Mouse (Mus musculus) kidney, embryonic 14.5 days (tissue): Measurements from ENCODE around the gene Zc4h2. TPM values are rescaled to one million over a fixed set of nuclear protein-coding genes. Genes with fewer than 3 reads are reported as not detected.

Source experiments
- ATAC-seq: fragments of 200-750 bp; cut with Nextera tagmentation; 2 replicates; pipeline ENCODE4 v1.8.0; 2017; ENCODE audit warnings: moderate number of reproducible peaks, mild to moderate bottlenecking, moderate TSS enrichment, moderate library complexity; ENCODE audit not compliant: low FRiP score, low TSS enrichment
- H3K27ac ChIP-seq: fragments of 300-500 bp; sonication (generic); 2 replicates; pipeline ENCODE4 v1.5.1; 2014; ENCODE audit warnings: low read depth, mild to moderate bottlenecking, low read length, moderate library complexity, mixed read lengths
- H3K27me3 ChIP-seq: fragments of 300-500 bp; sonication (generic); 2 replicates; pipeline ENCODE4 v1.6.1; 2014; ENCODE audit warnings: mild to moderate bottlenecking, low read length; ENCODE audit not compliant: control insufficient read depth, insufficient read depth
- H3K36me3 ChIP-seq: fragments of 300-500 bp; sonication (generic); 2 replicates; pipeline ENCODE4 v1.6.1; 2014; ENCODE audit warnings: low read length, mixed read lengths; ENCODE audit not compliant: control insufficient read depth, insufficient read depth
- H3K4me1 ChIP-seq: fragments of 300-500 bp; sonication (generic); 2 replicates; pipeline ENCODE4 v1.6.1; 2014; ENCODE audit warnings: low read length, mixed read lengths; ENCODE audit not compliant: control insufficient read depth, insufficient read depth
- H3K4me2 ChIP-seq: fragments of 300-500 bp; sonication (generic); replicated peaks from 2 replicates; pipeline ENCODE4 v1.6.1; 2014; ENCODE audit warnings: low read depth, mild to moderate bottlenecking, low read length
- H3K4me3 ChIP-seq: fragments of 300-500 bp; sonication (generic); 2 replicates; pipeline ENCODE4 v1.5.1; 2014; ENCODE audit warnings: mild to moderate bottlenecking, low read length
- H3K9ac ChIP-seq: fragments of 300-500 bp; sonication (generic); 2 replicates; pipeline ENCODE4 v1.6.1; 2014; ENCODE audit warnings: low read depth, mild to moderate bottlenecking, low read length, moderate library complexity
- H3K9me3 ChIP-seq: fragments of 300-500 bp; sonication (generic); 2 replicates; pipeline ENCODE4 v1.6.1; 2016; ENCODE audit warnings: low read length; ENCODE audit not compliant: control insufficient read depth
- WGBS: fragments of 180-500 bp; shearing (Covaris S2); extraction: QIAGEN DNeasy Blood & Tissue Kit; methylation state at CpG from one replicate; pipeline ENCODE4 v1.1.7; 2014; 5-methylcytosine and 5-hydroxymethylcytosine counted together
- polyA plus RNA-seq: library from polyadenylated mRNA; unstranded; fragments of >200 nt; fragmentation: Nextera tagmentation; extraction: Ambion mirVana; gene quantifications from 2 replicates; pipeline ENCODE4 v1.2.1, GENCODE M21; 2014

Zc4h2 gene
- polyA plus RNA-seq = 26.1 and 26.4 TPM in 2 replicates

- Histone ChIP-seq H3K27me3 (no peaks in the 10 kb centered on the region), H3K4me2 (peak within 1 kb of the TSS; percentile 36), H3K9me3 (no peaks in the 10 kb centered on the region), H3K9ac (peak within 1 kb of the TSS; percentile 7; the same call in 1 of the 2 replicates), H3K27ac (no peak within 1 kb of the TSS), H3K36me3 (no peaks in the 10 kb centered on the region), H3K4me1 (no peaks in the 10 kb centered on the region), H3K4me3 (peak within 1 kb of the TSS; percentile 39)
- peak; percentile 100 for ATAC-seq
- WGBS = 24% methylated on average over 7 of the region's 7 CpGs
Observed at GRCm38 (mm10) chrX:95657804-95658599, at the start of gene Zc4h2. Gene Zc4h2, minus strand, starts transcription at chrX:95658509.

GRCm38 (mm10) chrX:95687119-95687518 is 28.8 kb upstream of the Zc4h2 start:
- Histone ChIP-seq H3K27ac (no peak overlapping the region), H3K4me1 (no peaks in the 10 kb centered on the region)
- 55% methylated on average over 1 of the region's 1 CpGs for WGBS

GRCm38 (mm10) chrX:95682206-95682605 is 23.9 kb upstream of the Zc4h2 start:
- Histone ChIP-seq H3K9ac (no peak overlapping the region), H3K9me3 (no peaks in the 10 kb centered on the region), H3K36me3 (no peaks in the 10 kb centered on the region), H3K4me1 (no peaks in the 10 kb centered on the region), H3K27me3 (no peaks in the 10 kb centered on the region), H3K4me3 (no peak overlapping the region), H3K4me2 (no peak overlapping the region), H3K27ac (no peak overlapping the region)
- WGBS = 76% methylated on average over 1 of the region's 1 CpGs
- no peak for ATAC-seq

More at GRCm38 (mm10) chrX:95687119-95687518, 28.8 kb upstream of the Zc4h2 start:
- Histone ChIP-seq H3K9me3 (no peaks in the 10 kb centered on the region), H3K27me3 (no peaks in the 10 kb centered on the region), H3K4me3 (no peak overlapping the region), H3K36me3 (no peaks in the 10 kb centered on the region), H3K9ac (no peak overlapping the region), H3K4me2 (no peak overlapping the region)
- no peak for ATAC-seq

- Histone ChIP-seq H3K4me1 (no peaks in the 10 kb centered on the region), H3K9me3 (no peaks in the 10 kb centered on the region), H3K9ac (peak overlapping the region; percentile 2; the same call in 1 of the 2 replicates), H3K36me3 (no peaks in the 10 kb centered on the region), H3K27me3 (no peaks in the 10 kb centered on the region), H3K4me3 (peak overlapping the region; percentile 39), H3K4me2 (peak overlapping the region; percentile 35), H3K27ac (no peak overlapping the region)
- WGBS = 35% methylated on average over 12 of the region's 12 CpGs
- ATAC-seq = peak; percentile 78
Observed at GRCm38 (mm10) chrX:95658600-95659084, 333 bp upstream of the Zc4h2 start.

- Histone ChIP-seq H3K4me3 (no peak overlapping the region), H3K9ac (no peak overlapping the region), H3K4me2 (no peak overlapping the region), H3K36me3 (no peaks in the 10 kb centered on the region), H3K27me3 (no peaks in the 10 kb centered on the region), H3K27ac (no peak overlapping the region), H3K4me1 (no peaks in the 10 kb centered on the region), H3K9me3 (no peaks in the 10 kb centered on the region)
- no peak for ATAC-seq
- 80% methylated on average over 5 of the region's 5 CpGs for WGBS
Observed at GRCm38 (mm10) chrX:95600609-95601008, 57.7 kb downstream of the Zc4h2 start.

Other genes with a start within 250 kb of the Zc4h2 start
- 9.8 and 10.2 TPM in 2 replicates for gene Amer1, start 213.6 kb downstream of the Zc4h2 start, polyA plus RNA-seq
- 0.28 TPM in 1 of 2 replicates, not detected in the other for gene Asb12, start 100.5 kb downstream of the Zc4h2 start, polyA plus RNA-seq
- gene Pfn5, start 100.4 kb downstream of the Zc4h2 start, polyA plus RNA-seq = not detected in 2 replicates
- gene Zc3h12b, start 53.2 kb upstream of the Zc4h2 start, polyA plus RNA-seq = 2.9 and 3.5 TPM in 2 replicates